Mouse (Mus musculus) liver, postnatal 0 days (tissue): ENCODE measurements at regions not wholly inside any gene's neighbourhood (a gene's known extent, or its start where the extent isn't known, plus 50 kb on each side); places are given as distances from the start of the nearest gene placed in this dataset.

Experiments used
- CTCF ChIP-seq: sonication (generic); IDR thresholded peaks from 2 replicates; pipeline ENCODE4 v1.5.1; 2016; ENCODE audit warnings: antibody characterized with exemption, low read depth
- EP300 ChIP-seq: IDR thresholded peaks from 2 replicates; pipeline ENCODE4 v1.6.1; 2016; ENCODE audit warnings: antibody characterized with exemption, low read depth, mild to moderate bottlenecking

DNA sequence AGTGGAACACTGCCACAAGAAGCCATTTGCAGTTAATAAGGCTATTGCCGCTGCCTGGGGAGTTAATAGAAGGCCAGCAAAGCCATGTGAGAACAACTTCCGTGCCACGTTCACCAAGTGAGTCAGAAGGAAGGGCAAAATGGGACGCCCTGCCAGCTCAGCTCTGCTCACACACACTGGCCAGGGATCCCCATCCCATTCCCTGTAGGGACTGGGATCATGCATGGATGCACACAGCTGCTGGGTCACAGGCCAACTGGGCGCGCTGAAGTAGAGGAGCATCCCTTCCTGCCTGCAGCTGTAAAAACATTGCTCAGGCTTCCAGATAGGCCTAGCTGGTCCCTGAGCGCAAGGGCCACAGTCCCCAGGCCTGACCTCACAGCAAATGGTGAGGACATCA lies 666.7 kb downstream of the Ntrk3 start:
- TF ChIP-seq CTCF (no peak), EP300 (no peak)
